Mouse (Mus musculus): ENCODE measurements around the gene Mthfd1.

GRCm38 (mm10) chr12:76268686-76269085 lies 13.6 kb downstream of the Mthfd1 start:
- TF ChIP-seq CTCF (IDR thresholded peaks at IDR 0.05; ENCODE audit: insufficient read depth, low read depth, low read length) (no peak), POLR2A (IDR thresholded peaks at IDR 0.05; ENCODE audit: insufficient read depth, low read depth, low read length) (no peak)
